Mouse (Mus musculus): ENCODE results near the gene Ticam1.

The Ticam1 gene

DNA sequence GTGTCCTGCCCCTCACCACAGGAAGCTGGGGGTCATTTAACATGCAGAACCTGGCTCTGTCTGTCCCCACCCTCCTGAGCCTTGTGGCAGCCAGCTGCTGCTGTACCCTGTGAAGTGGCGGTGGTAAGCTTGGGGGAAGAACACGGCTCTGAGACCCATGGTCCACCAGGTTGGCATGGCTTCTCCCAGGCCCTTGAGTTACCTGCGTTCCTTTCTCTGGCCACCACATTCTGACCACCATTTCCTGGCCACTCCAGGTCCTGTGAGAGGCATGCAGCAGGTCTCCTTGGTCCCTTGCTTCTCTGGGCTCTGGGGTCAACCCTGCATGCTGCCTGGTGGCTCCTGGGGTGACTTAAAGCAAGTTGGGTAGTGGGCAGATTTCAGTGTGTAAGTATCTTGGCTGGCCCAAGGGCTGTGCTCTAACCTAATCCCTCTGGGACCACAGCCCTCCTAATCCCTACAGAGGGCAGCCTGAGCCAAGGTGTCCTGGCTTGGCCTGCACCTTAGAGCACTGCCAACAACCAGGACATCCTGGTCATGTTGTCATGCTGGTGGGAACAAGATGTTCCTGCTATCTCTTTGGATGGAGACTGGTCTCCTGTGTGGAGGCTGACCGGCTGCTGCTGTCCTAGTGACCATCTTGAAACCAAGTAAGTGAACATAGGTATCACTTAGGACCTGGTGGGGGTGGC, 16.1 kb upstream of the Ticam1 start, which contains the start of gene Plin3:
TSS of gene Plin3 (minus strand) at position 343 of the 692 bp plus-strand sequence.
- Histone ChIP-seq H3K4me3 (replicated peaks; ENCODE audit: low read length) (peak within 1 kb of the TSS; percentile 70), H3K9me3 (ENCODE audit: low read length) (no peaks in the 10 kb centered on the region), H3K27me3 (ENCODE audit: insufficient read depth, low read length) (peaks cover 19% of the 10 kb centered on the region), H3K36me3 (ENCODE audit: insufficient read depth, low read length) (peaks cover under 1% of the 10 kb centered on the region; the same call in 1 of the 2 replicates), H3K4me1 (replicated peaks; ENCODE audit: low read depth, low read length) (peaks cover 70% of the 10 kb centered on the region)
- TF ChIP-seq CTCF (conservative IDR thresholded peaks at IDR 0.05; ENCODE audit: low read length), result no peak
- no peak for TF ChIP-seq NANOG (IDR thresholded peaks at IDR 0.05; ENCODE audit: borderline replicate concordance, low read length)

GRCm38 (mm10) chr17:56291826-56292475, 15.4 kb upstream of the Ticam1 start:
- TF ChIP-seq NANOG (IDR thresholded peaks at IDR 0.05; ENCODE audit: borderline replicate concordance, low read length) (no peak), POU5F1 (IDR thresholded peaks at IDR 0.05; ENCODE audit: borderline replicate concordance, low read length) (no peak), CTCF (conservative IDR thresholded peaks at IDR 0.05; ENCODE audit: low read length) (no peak)
- peak overlapping the region; percentile 70 for H3K4me3 ChIP-seq (replicated peaks; ENCODE audit: low read length)
- H3K27me3 ChIP-seq (ENCODE audit: insufficient read depth, low read length), result peaks cover 19% of the 10 kb centered on the region
- H3K4me1 ChIP-seq (replicated peaks; ENCODE audit: low read depth, low read length), result peaks cover 72% of the 10 kb centered on the region
- no peaks in the 10 kb centered on the region for H3K9me3 ChIP-seq (ENCODE audit: low read length)
- peaks cover 6% of the 10 kb centered on the region for H3K36me3 ChIP-seq (ENCODE audit: insufficient read depth, low read length)

DNA sequence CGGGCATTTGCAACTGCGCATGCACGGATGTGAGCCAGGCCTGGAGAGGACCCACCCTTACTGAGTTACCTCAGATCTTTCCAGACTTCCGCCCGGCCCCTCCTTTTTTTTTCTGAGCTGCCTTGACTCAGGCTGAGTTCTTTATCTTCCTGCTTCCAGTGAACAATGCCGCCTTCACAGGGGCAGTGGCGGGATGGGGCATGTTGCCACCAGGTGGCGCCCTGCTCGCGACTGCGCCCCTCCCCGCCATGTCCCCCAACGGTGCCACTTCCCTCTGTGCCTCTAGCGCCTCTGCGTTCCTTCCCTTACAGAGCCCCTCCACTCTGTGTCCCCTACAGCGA, 14.6 kb upstream of the Ticam1 start:
- Histone ChIP-seq H3K27me3 (ENCODE audit: insufficient read depth, low read length) (peaks cover 18% of the 10 kb centered on the region), H3K9me3 (ENCODE audit: low read length) (no peaks in the 10 kb centered on the region), H3K4me3 (replicated peaks; ENCODE audit: low read length) (peak overlapping the region; percentile 70), H3K4me1 (replicated peaks; ENCODE audit: low read depth, low read length) (peaks cover 72% of the 10 kb centered on the region), H3K36me3 (ENCODE audit: insufficient read depth, low read length) (peaks cover 14% of the 10 kb centered on the region)
- TF ChIP-seq NANOG (IDR thresholded peaks at IDR 0.05; ENCODE audit: borderline replicate concordance, low read length) (no peak), POU5F1 (IDR thresholded peaks at IDR 0.05; ENCODE audit: borderline replicate concordance, low read length) (no peak), CTCF (conservative IDR thresholded peaks at IDR 0.05; ENCODE audit: low read length) (peak; percentile 72)

- H3K4me1 ChIP-seq (replicated peaks; ENCODE audit: low read depth, low read length), result peaks cover 76% of the 10 kb centered on the region
- H3K27me3 ChIP-seq (ENCODE audit: insufficient read depth, low read length), result peaks cover 13% of the 10 kb centered on the region
- peak overlapping the region; percentile 84 for H3K4me3 ChIP-seq (replicated peaks; ENCODE audit: low read length)
- H3K9me3 ChIP-seq (ENCODE audit: low read length), result no peaks in the 10 kb centered on the region
- TF ChIP-seq POU5F1 (IDR thresholded peaks at IDR 0.05; ENCODE audit: borderline replicate concordance, low read length) (no peak), CTCF (conservative IDR thresholded peaks at IDR 0.05; ENCODE audit: low read length) (no peak), NANOG (IDR thresholded peaks at IDR 0.05; ENCODE audit: borderline replicate concordance, low read length) (no peak)
- peaks cover 20% of the 10 kb centered on the region for H3K36me3 ChIP-seq (ENCODE audit: insufficient read depth, low read length)
These were observed 14.0 kb upstream of the Ticam1 start for GRCm38 (mm10) chr17:56290388-56291170.

DNA sequence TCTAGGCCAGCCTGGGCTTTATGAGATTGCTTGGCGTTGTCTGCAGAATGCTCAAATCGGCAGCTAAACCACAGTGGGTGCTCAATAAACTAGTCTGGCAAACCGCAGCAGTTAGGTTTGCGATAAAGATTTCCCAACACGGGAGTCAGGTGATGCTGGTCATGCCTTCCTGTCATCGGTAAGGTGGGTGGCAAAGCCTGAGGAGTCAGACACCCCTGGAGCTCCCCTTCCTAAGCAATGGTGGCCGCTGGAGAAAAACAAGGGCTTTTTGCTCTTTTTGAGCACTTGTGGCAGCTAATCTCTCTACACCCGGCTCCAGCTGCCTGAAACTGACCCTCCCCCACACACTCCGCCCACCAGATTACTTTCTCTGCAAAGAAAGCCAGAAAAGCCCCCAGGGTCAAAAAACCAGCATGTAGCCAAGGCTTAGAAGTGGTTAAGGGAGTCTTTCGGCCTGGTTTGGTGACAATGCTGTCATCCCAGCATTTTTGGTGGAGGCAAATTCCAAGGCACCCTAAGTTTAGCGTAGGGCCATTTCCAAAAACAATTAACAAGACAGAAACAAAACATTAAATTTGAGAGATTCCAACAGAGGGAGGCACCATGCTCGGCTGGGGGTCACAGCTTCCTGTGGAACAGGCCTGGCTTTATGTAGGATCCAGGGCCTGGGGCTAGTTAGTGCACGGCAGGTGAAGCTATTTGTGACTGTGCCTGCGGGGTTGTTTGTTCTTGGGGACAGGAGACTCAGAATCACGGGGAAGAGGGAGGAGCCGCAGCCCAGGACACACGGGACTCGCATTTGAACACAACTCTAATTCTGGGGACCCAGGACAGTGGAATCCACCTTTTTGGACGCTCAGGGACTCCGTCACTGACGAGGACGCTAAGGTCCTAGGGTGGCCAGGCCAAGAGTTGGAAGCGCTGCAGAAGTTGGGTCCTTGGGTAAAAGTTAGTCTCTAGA, 13.1 kb upstream of the Ticam1 start:
- H3K4me1 ChIP-seq (replicated peaks; ENCODE audit: low read depth, low read length), result peaks cover 84% of the 10 kb centered on the region
- H3K36me3 ChIP-seq (ENCODE audit: insufficient read depth, low read length), result peaks cover 29% of the 10 kb centered on the region
- H3K4me3 ChIP-seq (replicated peaks; ENCODE audit: low read length), result peak overlapping the region; percentile 84
- peaks cover 10% of the 10 kb centered on the region for H3K27me3 ChIP-seq (ENCODE audit: insufficient read depth, low read length)
- H3K9me3 ChIP-seq (ENCODE audit: low read length), result no peaks in the 10 kb centered on the region
- TF ChIP-seq NANOG (IDR thresholded peaks at IDR 0.05; ENCODE audit: borderline replicate concordance, low read length) (peak; percentile 76; the same call in 1 of the 2 replicates), CTCF (conservative IDR thresholded peaks at IDR 0.05; ENCODE audit: low read length) (no peak)

DNA sequence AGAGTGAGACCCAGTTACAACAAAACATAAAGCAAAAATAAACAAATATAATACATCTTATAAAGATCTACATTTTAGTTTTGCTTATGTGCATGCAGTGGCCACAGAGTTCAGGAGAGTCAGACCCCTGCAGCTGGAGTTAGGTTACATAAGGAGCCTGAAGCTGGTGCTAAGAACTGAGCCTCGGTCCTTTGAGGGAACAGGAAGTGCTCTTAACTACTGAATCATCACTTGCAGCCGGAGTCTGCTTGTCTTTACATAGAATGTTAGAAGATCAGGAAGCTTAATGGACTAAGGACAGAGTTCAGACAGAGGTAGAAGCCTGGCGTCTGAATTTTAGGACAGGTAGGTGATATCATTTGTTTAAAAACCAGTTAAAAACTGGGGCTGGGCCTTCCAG, 12.3 kb upstream of the Ticam1 start:
- H3K4me1 ChIP-seq (replicated peaks; ENCODE audit: low read depth, low read length), result peaks cover 83% of the 10 kb centered on the region
- no peak for TF ChIP-seq NANOG (IDR thresholded peaks at IDR 0.05; ENCODE audit: borderline replicate concordance, low read length)
- no peak for TF ChIP-seq POU5F1 (IDR thresholded peaks at IDR 0.05; ENCODE audit: borderline replicate concordance, low read length)
- TF ChIP-seq CTCF (conservative IDR thresholded peaks at IDR 0.05; ENCODE audit: low read length), result no peak
- peaks cover 37% of the 10 kb centered on the region for H3K36me3 ChIP-seq (ENCODE audit: insufficient read depth, low read length)
- H3K9me3 ChIP-seq (ENCODE audit: low read length), result no peaks in the 10 kb centered on the region
- 0 out of 2 replicates have a peak, but pooled peaks cover 2% of the 10 kb centered on the region for H3K27me3 ChIP-seq (ENCODE audit: insufficient read depth, low read length)
- peak overlapping the region; percentile 84 for H3K4me3 ChIP-seq (replicated peaks; ENCODE audit: low read length)

DNA sequence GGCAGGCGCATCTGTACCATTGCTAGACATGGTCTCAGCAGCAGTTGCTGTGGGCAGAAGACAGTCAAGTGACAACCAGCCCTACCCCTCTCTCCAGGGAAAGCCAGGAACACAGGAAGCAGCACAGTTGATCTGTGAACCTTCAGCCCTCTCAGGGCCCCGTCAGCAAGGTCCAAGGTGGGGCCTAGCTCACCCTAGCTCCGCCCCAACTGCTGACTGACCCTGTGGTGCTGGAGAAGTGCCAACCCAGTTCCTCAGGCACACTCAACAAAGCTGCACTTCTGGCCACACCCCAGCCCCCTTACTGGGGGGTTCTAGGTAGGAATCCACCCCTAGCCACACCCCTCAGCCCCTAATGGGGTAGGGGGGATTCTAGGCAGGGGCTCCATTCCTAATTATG, 11.2 kb upstream of the Ticam1 start:
- Histone ChIP-seq H3K9me3 (ENCODE audit: low read length) (no peaks in the 10 kb centered on the region), H3K4me1 (replicated peaks; ENCODE audit: low read depth, low read length) (peaks cover 87% of the 10 kb centered on the region), H3K36me3 (ENCODE audit: insufficient read depth, low read length) (peaks cover 47% of the 10 kb centered on the region), H3K27me3 (ENCODE audit: insufficient read depth, low read length) (no peaks in the 10 kb centered on the region), H3K4me3 (replicated peaks; ENCODE audit: low read length) (peak overlapping the region; percentile 84)
- TF ChIP-seq CTCF (conservative IDR thresholded peaks at IDR 0.05; ENCODE audit: low read length), result no peak
- TF ChIP-seq NANOG (IDR thresholded peaks at IDR 0.05; ENCODE audit: borderline replicate concordance, low read length), result no peak
- no peak for TF ChIP-seq POU5F1 (IDR thresholded peaks at IDR 0.05; ENCODE audit: borderline replicate concordance, low read length)
